Mouse (Mus musculus) adrenal gland, postnatal 10 days (tissue): ENCODE measurements at regions not wholly inside any gene's neighbourhood (a gene's known extent, or its start where the extent isn't known, plus 50 kb on each side); places are given as distances from the start of the nearest gene placed in this dataset.
A peak's percentile ranks its signal among the peaks of the same experiment; 100 is the strongest.
"Not testable (repeated sequence)": the region's sequence is repeated elsewhere in the genome, so short reads cannot be mapped to it uniquely, and the experiment has no call there.

Experiments
- DNase-seq: peaks from one replicate; pipeline ENCODE4 v3.0.0; 2021; ENCODE audit warnings: mixed read lengths

- no peak for DNase-seq
These were observed 58.0 kb upstream of the Dmrta1 start for GRCm38 (mm10) chr4:89621260-89621659.

GRCm38 (mm10) chr4:89604721-89605120, 74.5 kb upstream of the Dmrta1 start:
- no peak for DNase-seq

GRCm38 (mm10) chr4:89575529-89575928, 103.7 kb upstream of the Dmrta1 start:
- DNase-seq = peak; percentile 49

- no peak for DNase-seq
These were observed 124.3 kb upstream of the Dmrta1 start for GRCm38 (mm10) chr4:89554711-89555466.

- no peak for DNase-seq
These were observed 126.7 kb upstream of the Dmrta1 start for GRCm38 (mm10) chr4:89552556-89552955.

- no peak for DNase-seq
These were observed 128.7 kb upstream of the Dmrta1 start for GRCm38 (mm10) chr4:89550515-89550914.

- peak; percentile 69 for DNase-seq
These were observed 146.8 kb upstream of the Dmrta1 start for GRCm38 (mm10) chr4:89532462-89532861.

GRCm38 (mm10) chr4:89530050-89530911, 149.0 kb upstream of the Dmrta1 start:
- DNase-seq = no peak

GRCm38 (mm10) chr4:89527966-89528365, 151.3 kb upstream of the Dmrta1 start:
- no peak for DNase-seq

- no peak for DNase-seq
These were observed 151.9 kb upstream of the Dmrta1 start for GRCm38 (mm10) chr4:89527326-89527725.

- not testable (repeated sequence) for DNase-seq
These were observed 153.7 kb upstream of the Dmrta1 start for GRCm38 (mm10) chr4:89525525-89525924.

GRCm38 (mm10) chr4:89524260-89525200, 154.7 kb upstream of the Dmrta1 start:
- peak; percentile 72 for DNase-seq

- DNase-seq = no peak
These were observed 155.6 kb upstream of the Dmrta1 start for GRCm38 (mm10) chr4:89523423-89524259.

GRCm38 (mm10) chr4:89518027-89518426, 161.2 kb upstream of the Dmrta1 start:
- no peak for DNase-seq

- DNase-seq = no peak
These were observed 163.3 kb upstream of the Dmrta1 start for GRCm38 (mm10) chr4:89515823-89516411.

- DNase-seq = no peak
These were observed 164.3 kb upstream of the Dmrta1 start for GRCm38 (mm10) chr4:89514981-89515380.

- DNase-seq = no peak
These were observed 168.6 kb upstream of the Dmrta1 start for GRCm38 (mm10) chr4:89510593-89510992.

- DNase-seq = no peak
These were observed 169.4 kb upstream of the Dmrta1 start for GRCm38 (mm10) chr4:89509655-89510391.

GRCm38 (mm10) chr4:89508103-89508763, 171.0 kb upstream of the Dmrta1 start:
- DNase-seq = no peak
